Mouse (Mus musculus) G1E (cell line): ENCODE results near the gene Cyct.

Experiments used
- CTCF ChIP-seq: IDR thresholded peaks from 2 replicates; pipeline ENCODE4 v1.5.1; 2012; ENCODE audit warnings: low read depth, low read length, inconsistent platforms, mixed read lengths
- GATA1 ChIP-seq: IDR thresholded peaks from 2 replicates; pipeline ENCODE4 v1.6.1; 2012; ENCODE audit warnings: borderline replicate concordance, low read length, inconsistent platforms, mixed read lengths
- GATA2 ChIP-seq: IDR thresholded peaks from 2 replicates; pipeline ENCODE4 v1.6.1; 2012; ENCODE audit warnings: low read depth, low read length, inconsistent platforms, borderline replicate concordance
- POLR2AphosphoS5 ChIP-seq: IDR thresholded peaks from 2 replicates; pipeline ENCODE4 v1.6.1; 2012; ENCODE audit warnings: low read depth, low read length, inconsistent platforms; ENCODE audit not compliant: insufficient replicate concordance
- TAL1 ChIP-seq: conservative IDR thresholded peaks from 2 replicates; pipeline ENCODE4 v1.6.1; 2012; ENCODE audit warnings: low read depth, low read length, inconsistent platforms, mixed read lengths

DNA sequence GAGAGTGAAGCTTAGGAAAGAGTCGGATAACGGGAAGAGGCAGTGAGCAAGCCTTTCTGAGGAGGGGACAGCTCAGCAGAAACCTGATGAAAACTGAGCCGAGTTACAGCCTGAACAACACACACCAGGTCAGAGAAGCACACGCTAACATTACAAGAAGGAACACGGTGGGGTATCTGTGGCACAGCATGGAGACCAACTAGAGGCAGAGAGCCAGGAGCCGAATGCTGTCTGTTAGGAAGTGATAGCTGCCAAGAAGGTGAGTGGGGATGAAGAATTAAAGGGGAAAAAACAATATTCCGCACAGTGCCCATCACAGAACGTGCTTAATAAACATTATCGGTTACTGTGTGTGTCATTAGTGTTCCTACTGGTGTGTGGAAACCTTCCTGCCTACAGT, 18.1 kb downstream of the Cyct start:
- TF ChIP-seq GATA1 (no peak), CTCF (no peak), POLR2AphosphoS5 (no peak), TAL1 (no peak), GATA2 (no peak)
